Mouse (Mus musculus) megakaryocyte, embryonic 14.5 days (primary cell): ENCODE measurements around the gene Arhgap8.

Experiments
- FLI1 ChIP-seq: IDR thresholded peaks from 2 replicates; pipeline ENCODE4 v1.6.1; 2012; ENCODE audit warnings: low read length, inconsistent platforms, mixed read lengths
- GATA1 ChIP-seq: IDR thresholded peaks from 3 replicates; pipeline ENCODE4 v1.6.1; 2012; ENCODE audit warnings: mixed read lengths, low read length, inconsistent platforms, borderline replicate concordance

- no peak for TF ChIP-seq GATA1
- TF ChIP-seq FLI1, result no peak
Measured at GRCm38 (mm10) chr15:84754987-84755386, 35.1 kb downstream of the Arhgap8 start.
